Mouse (Mus musculus) right cerebral cortex, postnatal 14 days (tissue): ENCODE data around the gene Ptcd1.
"Not testable (repeated sequence)": the region's sequence is repeated elsewhere in the genome, so short reads cannot be mapped to it uniquely, and the experiment has no call there.

Source experiments
- DNase-seq: peaks from one replicate; pipeline ENCODE4 v3.0.0; 2022

The Ptcd1 gene

GRCm38 (mm10) chr5:145166536-145167305, at the start of gene Ptcd1, which contains the start of gene Cpsf4:
Gene Ptcd1, minus strand, starts transcription at chr5:145167108.
Gene Cpsf4, plus strand, starts transcription at chr5:145167213.
- DNase-seq: peak; percentile 99

- no peak for DNase-seq
These were observed 47.8 kb upstream of the Ptcd1 start for GRCm38 (mm10) chr5:145214679-145215078.

GRCm38 (mm10) chr5:145213505-145213904, 46.6 kb upstream of the Ptcd1 start:
- no peak for DNase-seq

GRCm38 (mm10) chr5:145212216-145212615, 45.3 kb upstream of the Ptcd1 start:
- no peak for DNase-seq

GRCm38 (mm10) chr5:145211340-145211739, 44.4 kb upstream of the Ptcd1 start:
- DNase-seq: no peak

- DNase-seq: not testable (repeated sequence)
These were observed 41.5 kb upstream of the Ptcd1 start for GRCm38 (mm10) chr5:145208391-145208790.

- DNase-seq: no peak
These were observed 41.0 kb upstream of the Ptcd1 start for GRCm38 (mm10) chr5:145207954-145208353.

- no peak for DNase-seq
These were observed 40.5 kb upstream of the Ptcd1 start for GRCm38 (mm10) chr5:145207385-145207784.

GRCm38 (mm10) chr5:145205041-145205440, 38.1 kb upstream of the Ptcd1 start:
- no peak for DNase-seq

GRCm38 (mm10) chr5:145203936-145204691, 37.2 kb upstream of the Ptcd1 start, which contains the start of gene Zkscan5:
Gene Zkscan5, plus strand, starts transcription at chr5:145204562.
- DNase-seq: peak; percentile 98

- no peak for DNase-seq
These were observed 35.5 kb upstream of the Ptcd1 start for GRCm38 (mm10) chr5:145202446-145202845.

- DNase-seq: peak; percentile 59
These were observed 34.5 kb upstream of the Ptcd1 start, which contains the start of gene Zkscan14 for GRCm38 (mm10) chr5:145201321-145201991. Gene Zkscan14, minus strand, starts transcription at chr5:145201868.

GRCm38 (mm10) chr5:145200387-145200786, 33.5 kb upstream of the Ptcd1 start:
- DNase-seq: no peak

GRCm38 (mm10) chr5:145191962-145192361, 25.1 kb upstream of the Ptcd1 start, which contains the start of gene Atp5j2:
Gene Atp5j2, minus strand, starts transcription at chr5:145192062.
- DNase-seq: no peak

GRCm38 (mm10) chr5:145190875-145191798, 24.2 kb upstream of the Ptcd1 start:
- peak; percentile 89 for DNase-seq

GRCm38 (mm10) chr5:145190373-145190772, 23.5 kb upstream of the Ptcd1 start:
- no peak for DNase-seq

- no peak for DNase-seq
These were observed 22.5 kb upstream of the Ptcd1 start for GRCm38 (mm10) chr5:145189416-145189815.

GRCm38 (mm10) chr5:145185244-145185643, 18.3 kb upstream of the Ptcd1 start:
- DNase-seq: no peak

GRCm38 (mm10) chr5:145178461-145178980, 11.6 kb upstream of the Ptcd1 start:
- DNase-seq: no peak

- DNase-seq: no peak
These were observed 376 bp upstream of the Ptcd1 start for GRCm38 (mm10) chr5:145167306-145167661.

GRCm38 (mm10) chr5:145165184-145165583, 1.7 kb downstream of the Ptcd1 start:
- DNase-seq: no peak

- no peak for DNase-seq
These were observed 2.2 kb downstream of the Ptcd1 start for GRCm38 (mm10) chr5:145164710-145165109.
